Mouse (Mus musculus) T-helper 1 cell (primary cell): ENCODE data around the gene 2010111I01Rik.
"Not testable (repeated sequence)": the region's sequence is repeated elsewhere in the genome, so short reads cannot be mapped to it uniquely, and the experiment has no call there.

Experiments used
- in situ Hi-C: fragments of 300-600 bp; cut with MboI, MseI; formaldehyde crosslinking; loops from one replicate; pipeline ENCODE4 v1.15.1; 2025; ENCODE audit warnings: high pct_unique_total_duplicates

The 2010111I01Rik gene

DNA sequence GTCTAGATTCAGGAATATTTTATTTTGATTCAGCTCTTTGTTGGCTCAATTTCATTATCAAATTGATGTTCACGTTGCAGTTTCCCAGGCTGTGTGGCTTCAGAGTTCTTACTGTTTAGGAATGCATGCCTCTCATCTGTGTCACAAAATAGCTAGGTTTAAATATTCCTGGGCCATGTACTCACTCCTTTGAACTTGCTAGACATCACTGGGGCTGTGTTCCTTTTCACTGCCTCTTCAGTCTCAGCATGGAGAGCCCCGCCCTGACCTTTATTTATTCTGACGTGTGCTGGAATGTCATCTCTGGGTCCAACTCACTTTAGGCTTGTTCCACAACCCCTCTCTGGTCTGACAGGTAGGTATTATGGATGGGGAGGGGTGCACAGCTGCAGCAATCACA, 228.7 kb downstream of the 2010111I01Rik start:
- in situ Hi-C loops, result loop anchor here (25.0 kb wide), 1 partner anchor 731 kb away; the partner anchor contains the start of gene Gm49359

- in situ Hi-C loops, result loop anchor here (25.0 kb wide), 1 partner anchor 736 kb away; the partner anchor contains the start of gene Gm49359
These were observed 233.3 kb downstream of the 2010111I01Rik start for GRCm38 (mm10) chr13:63198038-63198437.

- in situ Hi-C loops, result loop anchor here (25.0 kb wide), 1 partner anchor 737 kb away; the partner anchor contains the start of gene Gm49359
These were observed 234.9 kb downstream of the 2010111I01Rik start for GRCm38 (mm10) chr13:63199588-63199987.

DNA sequence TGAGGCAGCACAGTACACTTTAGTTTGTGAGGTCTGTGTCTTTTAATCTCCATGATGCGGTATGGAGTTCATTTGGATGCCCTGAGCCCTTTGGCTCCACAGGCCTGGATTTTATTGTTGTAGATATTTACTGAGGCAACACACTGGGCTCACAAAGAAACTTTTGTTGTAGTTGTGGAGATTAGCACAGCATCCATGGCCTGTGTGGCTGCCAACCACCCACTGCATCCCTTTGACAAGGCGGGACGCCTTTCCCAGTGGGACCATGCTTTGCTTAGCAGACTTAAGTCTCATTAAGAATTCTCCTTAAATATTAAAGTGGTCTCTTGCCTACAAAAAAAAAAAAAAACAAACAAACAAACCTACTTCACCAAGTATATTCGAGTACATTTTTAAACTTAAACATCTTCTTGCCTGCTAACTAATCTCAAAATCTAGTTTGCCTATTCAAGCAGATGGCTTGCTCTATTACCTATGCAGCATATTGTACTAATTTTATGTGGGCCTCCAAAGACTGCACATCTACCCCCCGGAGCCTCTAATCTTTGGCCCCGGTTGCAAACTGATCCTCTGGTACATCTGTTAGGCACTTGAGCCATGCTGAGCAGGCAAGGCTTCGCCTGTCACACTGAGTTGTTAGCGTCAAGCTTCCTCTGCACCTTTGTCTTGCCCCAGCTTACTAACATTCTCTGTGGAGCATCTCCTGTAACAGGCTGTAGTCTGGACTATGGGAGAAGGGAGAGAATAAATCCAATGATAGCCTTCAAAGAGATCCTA, 239.0 kb downstream of the 2010111I01Rik start:
- in situ Hi-C loops, result no loop called here

- in situ Hi-C loops, result no loop called here
These were observed 241.1 kb downstream of the 2010111I01Rik start for GRCm38 (mm10) chr13:63205750-63206149.

GRCm38 (mm10) chr13:63206396-63206795, 241.7 kb downstream of the 2010111I01Rik start:
- in situ Hi-C loops, result no loop called here

DNA sequence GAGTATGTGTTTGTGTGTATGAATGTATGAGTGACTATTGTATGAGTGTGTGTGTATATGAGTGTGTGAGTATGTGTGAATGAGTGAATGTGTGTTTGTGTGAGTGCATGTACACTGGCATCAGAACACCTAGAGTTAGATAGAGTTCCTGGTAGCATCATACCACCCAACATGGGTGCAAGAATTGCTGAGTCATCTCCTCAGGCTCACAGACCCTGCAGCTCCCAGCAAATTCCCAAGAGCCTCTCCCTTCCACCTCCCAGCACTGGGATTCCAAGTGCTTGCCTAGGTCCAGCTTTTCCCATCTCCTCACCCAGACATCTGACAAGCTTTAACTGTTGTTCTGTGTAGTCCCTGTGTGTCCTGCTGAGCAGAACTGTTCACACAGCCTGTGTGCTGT, 251.8 kb downstream of the 2010111I01Rik start:
- in situ Hi-C loops, result no loop called here

DNA sequence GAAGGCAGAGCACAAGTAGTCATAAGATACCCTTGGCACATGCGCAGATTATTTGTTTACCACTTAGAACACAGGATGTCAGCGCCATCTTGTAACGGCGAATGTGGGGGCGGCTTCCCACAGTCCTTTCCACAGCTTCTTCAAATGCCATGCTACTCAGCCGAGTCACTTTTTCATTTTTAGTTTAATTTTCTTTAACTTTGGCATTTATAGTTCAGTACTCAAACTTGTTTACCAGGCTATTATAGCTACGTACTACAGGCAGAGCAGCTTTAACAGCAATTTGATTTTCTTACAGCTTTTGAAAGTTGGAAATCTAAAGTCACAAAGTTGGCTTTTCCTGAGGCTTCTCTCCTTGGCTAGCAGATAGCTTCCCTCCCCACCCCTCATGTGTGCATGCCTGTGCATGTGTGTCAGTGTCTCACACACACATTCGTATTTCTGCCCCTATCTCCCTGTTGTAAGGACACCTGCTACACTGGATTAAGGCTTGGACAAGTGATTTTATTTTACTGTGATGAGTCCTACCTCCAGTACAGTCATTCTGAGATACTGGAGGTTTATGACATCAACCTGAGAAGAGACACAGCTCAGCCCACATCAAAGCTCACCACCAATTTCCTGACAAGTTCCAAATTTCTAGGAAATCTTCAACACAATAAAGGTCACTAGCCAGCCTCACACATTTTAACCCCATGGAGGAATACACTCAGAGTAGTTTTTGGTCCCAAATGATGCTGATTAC, 258.5 kb downstream of the 2010111I01Rik start:
- in situ Hi-C loops, result no loop called here

DNA sequence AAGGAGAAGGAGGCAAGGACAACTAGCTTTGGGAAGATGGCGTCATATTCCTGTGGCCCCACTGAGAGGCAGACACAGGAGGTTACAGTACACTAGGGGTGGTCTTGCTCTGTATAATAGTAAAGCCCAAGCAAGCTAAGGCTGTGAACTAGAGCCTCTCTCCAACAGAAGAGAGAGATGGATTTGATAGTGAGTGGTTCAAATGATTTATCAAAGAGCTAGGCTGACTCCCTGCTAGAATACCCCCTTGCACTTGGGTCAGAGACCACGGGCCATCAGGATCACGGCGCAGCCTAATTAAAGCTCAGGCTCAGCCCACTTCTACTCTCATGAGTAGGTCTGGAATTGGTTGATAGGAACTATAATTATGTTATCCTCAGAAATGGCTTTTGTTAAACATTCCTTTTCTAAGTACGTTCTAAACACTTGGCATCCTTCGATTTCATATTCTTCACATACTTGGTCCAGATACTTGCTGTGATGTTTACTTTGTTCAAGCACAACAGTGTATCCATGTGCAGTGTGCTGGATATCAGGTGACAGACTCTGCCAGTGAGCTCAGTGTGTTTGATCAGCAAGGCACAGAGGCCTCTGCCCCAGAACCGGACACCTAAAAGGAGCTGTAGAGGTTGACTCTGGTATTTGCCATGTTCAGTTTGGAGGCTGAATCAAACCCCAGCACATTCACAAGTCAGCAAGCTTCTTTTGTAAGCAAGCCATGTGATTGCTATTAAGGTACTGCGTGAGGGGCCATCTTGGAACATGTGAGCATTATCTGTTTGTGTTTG, 261.3 kb downstream of the 2010111I01Rik start:
- in situ Hi-C loops, result loop anchor here (5.0 kb wide), 1 partner anchor 44 kb away; no protein-coding TSS in a partner anchor

- in situ Hi-C loops, result loop anchor here (5.0 kb wide), 1 partner anchor 45 kb away; no protein-coding TSS in a partner anchor
These were observed 263.1 kb downstream of the 2010111I01Rik start for GRCm38 (mm10) chr13:63227785-63228184.

DNA sequence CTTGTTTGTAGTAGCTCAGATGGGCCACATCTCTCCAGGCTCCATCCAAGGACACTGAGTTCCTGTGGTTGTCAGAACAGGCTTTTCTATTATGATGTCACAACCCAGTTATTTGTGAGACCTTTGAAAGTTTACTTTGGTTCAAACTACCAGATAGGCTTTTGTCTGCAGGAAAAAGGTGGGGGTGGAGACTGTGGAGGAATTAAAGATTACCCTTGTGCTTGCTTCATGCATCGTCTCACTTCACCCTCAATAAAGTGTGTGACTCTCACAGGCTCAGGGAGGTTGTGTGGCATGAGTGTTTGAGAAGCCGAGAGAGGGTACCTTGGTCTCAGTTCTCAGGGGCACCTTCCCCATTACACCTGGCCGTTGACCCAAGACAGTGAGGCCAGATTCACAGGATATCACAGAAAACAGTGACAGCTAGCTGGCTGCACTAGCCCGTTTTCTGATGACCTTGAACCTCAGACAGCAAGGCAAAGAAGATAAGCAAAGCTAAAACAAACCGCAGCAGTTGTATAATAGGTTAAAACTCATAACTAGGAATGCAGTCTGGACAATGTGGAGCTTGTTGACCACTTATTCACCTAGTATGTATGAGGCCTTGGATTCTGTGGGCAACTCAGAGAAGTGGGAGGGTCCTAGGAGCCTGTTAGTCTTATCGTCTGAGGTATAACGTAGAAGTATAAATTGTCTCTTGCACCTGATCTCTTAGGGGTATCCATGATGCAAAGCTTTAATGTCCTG, 266.4 kb downstream of the 2010111I01Rik start:
- in situ Hi-C loops, result no loop called here

DNA sequence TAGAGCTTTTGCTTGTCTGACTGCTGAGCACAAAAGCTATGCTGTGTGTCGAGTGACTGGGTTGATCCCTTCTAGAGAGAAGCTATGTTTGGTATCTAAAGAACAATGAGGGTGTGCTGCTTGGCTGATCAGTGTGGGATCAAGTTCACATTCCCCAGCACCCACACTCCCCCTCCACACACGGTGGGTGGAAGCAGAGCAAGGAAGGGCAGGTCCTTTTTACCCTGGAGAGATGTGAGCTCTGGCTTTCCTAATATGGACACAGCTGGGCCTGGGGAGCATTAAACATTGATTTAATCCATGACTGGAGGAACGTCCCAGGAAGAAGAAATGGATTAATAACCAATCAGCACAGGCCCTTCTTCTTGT, 267.0 kb downstream of the 2010111I01Rik start:
- in situ Hi-C loops, result no loop called here

- in situ Hi-C loops, result no loop called here
These were observed 267.9 kb downstream of the 2010111I01Rik start for GRCm38 (mm10) chr13:63232558-63232957.

- in situ Hi-C loops, result not testable (repeated sequence)
These were observed 269.8 kb downstream of the 2010111I01Rik start for GRCm38 (mm10) chr13:63234520-63234919.

DNA sequence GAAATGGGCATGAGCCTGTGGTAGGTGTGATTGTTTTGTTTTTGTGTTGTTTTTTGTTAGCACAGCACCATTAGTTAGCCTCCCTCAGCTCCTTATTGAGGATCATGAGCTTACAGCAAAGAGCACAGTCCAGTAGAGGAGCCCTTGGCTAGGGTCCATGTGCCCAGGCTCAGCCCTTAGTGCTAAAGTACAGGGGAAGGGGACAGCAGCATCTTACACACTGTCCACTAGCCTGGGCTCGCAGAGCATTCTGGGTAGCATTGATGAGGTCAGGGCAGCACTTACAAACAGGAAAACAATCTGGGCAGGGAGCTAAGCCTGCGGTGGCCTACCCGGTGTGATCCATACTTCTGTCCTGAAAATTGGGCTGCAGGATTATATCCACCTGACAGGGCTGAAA, 270.9 kb downstream of the 2010111I01Rik start:
- in situ Hi-C loops, result no loop called here

GRCm38 (mm10) chr13:63236159-63236893, 271.6 kb downstream of the 2010111I01Rik start:
- in situ Hi-C loops, result no loop called here

DNA sequence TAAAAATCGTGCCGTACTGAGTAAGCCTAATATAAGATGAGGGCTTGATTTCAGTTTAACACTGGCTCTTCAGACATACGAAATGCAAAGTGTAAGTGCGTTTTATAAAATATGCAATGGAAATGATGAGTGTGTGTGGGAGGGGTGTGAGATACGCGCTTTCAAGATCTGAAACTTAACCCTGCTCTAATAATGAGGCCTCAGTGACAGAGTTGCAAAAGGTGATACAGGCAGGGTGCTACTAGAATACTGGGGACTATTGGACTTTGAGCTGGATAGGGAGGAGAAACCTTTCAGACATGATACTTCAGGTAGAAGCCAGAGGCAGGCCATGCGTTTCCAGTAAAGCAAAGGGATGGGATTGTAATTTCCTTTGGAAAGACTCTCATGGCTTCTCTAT, 273.4 kb downstream of the 2010111I01Rik start:
- in situ Hi-C loops, result no loop called here

DNA sequence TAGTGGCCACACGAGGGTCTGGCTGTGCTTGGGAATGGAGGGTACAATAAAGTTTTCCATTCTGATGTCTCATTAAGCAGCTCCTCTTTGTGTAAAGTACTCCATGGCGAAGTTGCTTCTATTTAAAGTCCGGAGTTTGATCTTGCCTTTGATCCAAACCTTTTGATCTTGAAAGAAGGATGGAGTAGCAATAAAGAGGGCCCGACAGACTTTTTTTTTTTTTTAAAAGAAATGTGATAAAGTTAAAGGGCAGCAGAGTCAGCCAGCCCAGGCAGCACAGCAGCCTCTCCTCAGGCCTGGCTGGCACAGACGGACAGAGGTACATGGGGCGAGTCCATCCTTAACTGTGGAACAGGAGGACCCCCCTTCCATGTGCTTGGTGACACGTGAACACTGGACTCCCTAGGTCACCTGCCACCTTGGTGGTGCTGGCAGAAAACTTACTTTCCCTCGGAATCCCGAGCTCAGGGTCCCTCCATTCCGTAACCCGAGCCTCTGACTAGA, 274.7 kb downstream of the 2010111I01Rik start:
- in situ Hi-C loops, result no loop called here

- in situ Hi-C loops, result no loop called here
These were observed 275.4 kb downstream of the 2010111I01Rik start for GRCm38 (mm10) chr13:63239877-63240671.
